Mouse (Mus musculus): Measurements from ENCODE around the gene Esrrg. TPM values are rescaled to one million over a fixed set of nuclear protein-coding genes. Genes with fewer than 3 reads are reported as not detected.

Esrrg gene
- polyA plus RNA-seq, 1 experiment from 2014 or later = 1.8 TPM

GRCm38 (mm10) chr1:187767355-187767754, 158.8 kb downstream of the Esrrg start:
- 84% methylated on average over 2 of the region's 2 CpGs for WGBS
- Histone ChIP-seq H3K4me3 (no peak overlapping the region), H3K4me1 (peaks cover 12% of the 10 kb centered on the region), H3K27me3 (ENCODE audit: poor library complexity, severe bottlenecking) (no peaks in the 10 kb centered on the region), H3K27ac (no peak overlapping the region), H3K36me3 (replicated peaks) (no peaks in the 10 kb centered on the region), H3K9me3 (no peaks in the 10 kb centered on the region)
- DNase-seq (ENCODE audit: extremely low spot score, low spot score) = no peak

- H3K4me3 ChIP-seq = no peak overlapping the region
- peaks cover 12% of the 10 kb centered on the region for H3K4me1 ChIP-seq
- DNase-seq (ENCODE audit: extremely low spot score, low spot score) = no peak
- 92% methylated on average over 3 of the region's 3 CpGs for WGBS
- H3K9me3 ChIP-seq = no peaks in the 10 kb centered on the region
- H3K27ac ChIP-seq = no peak overlapping the region
- no peaks in the 10 kb centered on the region for H3K27me3 ChIP-seq (ENCODE audit: poor library complexity, severe bottlenecking)
- H3K36me3 ChIP-seq (replicated peaks) = no peaks in the 10 kb centered on the region
Measured at GRCm38 (mm10) chr1:187770234-187770633, 161.6 kb downstream of the Esrrg start.

- Histone ChIP-seq H3K4me3 (no peak overlapping the region), H3K4me1 (peaks cover 12% of the 10 kb centered on the region), H3K27me3 (ENCODE audit: poor library complexity, severe bottlenecking) (no peaks in the 10 kb centered on the region), H3K9me3 (no peaks in the 10 kb centered on the region), H3K36me3 (replicated peaks) (no peaks in the 10 kb centered on the region), H3K27ac (no peak overlapping the region)
- WGBS = 62% methylated on average over 4 of the region's 4 CpGs
- no peak for DNase-seq (ENCODE audit: extremely low spot score, low spot score)
Measured at GRCm38 (mm10) chr1:187771067-187771466, 162.5 kb downstream of the Esrrg start.

GRCm38 (mm10) chr1:187779589-187780178, 171.1 kb downstream of the Esrrg start:
- no peak overlapping the region for H3K27ac ChIP-seq
- H3K36me3 ChIP-seq (replicated peaks) = no peaks in the 10 kb centered on the region
- H3K4me3 ChIP-seq = no peak overlapping the region
- H3K9me3 ChIP-seq = peaks cover 6% of the 10 kb centered on the region
- WGBS = 77% methylated on average over 10 of the region's 10 CpGs
- no peaks in the 10 kb centered on the region for H3K4me1 ChIP-seq
- H3K27me3 ChIP-seq (ENCODE audit: poor library complexity, severe bottlenecking) = no peaks in the 10 kb centered on the region
- DNase-seq (ENCODE audit: extremely low spot score, low spot score) = no peak

GRCm38 (mm10) chr1:187785226-187785625, 176.6 kb downstream of the Esrrg start:
- Histone ChIP-seq H3K9me3 (no peaks in the 10 kb centered on the region), H3K27me3 (ENCODE audit: poor library complexity, severe bottlenecking) (no peaks in the 10 kb centered on the region), H3K4me1 (peaks cover 20% of the 10 kb centered on the region), H3K36me3 (replicated peaks) (no peaks in the 10 kb centered on the region), H3K4me3 (no peak overlapping the region), H3K27ac (no peak overlapping the region)
- 88% methylated on average over 4 of the region's 4 CpGs for WGBS
- DNase-seq (ENCODE audit: extremely low spot score, low spot score) = no peak

- H3K4me3 ChIP-seq = no peak overlapping the region
- no peaks in the 10 kb centered on the region for H3K36me3 ChIP-seq (replicated peaks)
- 34% methylated on average over 7 of the region's 7 CpGs for WGBS
- no peak for DNase-seq (ENCODE audit: extremely low spot score, low spot score)
- H3K4me1 ChIP-seq = peaks cover 20% of the 10 kb centered on the region
- H3K9me3 ChIP-seq = no peaks in the 10 kb centered on the region
- H3K27me3 ChIP-seq (ENCODE audit: poor library complexity, severe bottlenecking) = no peaks in the 10 kb centered on the region
- no peak overlapping the region for H3K27ac ChIP-seq
Measured at GRCm38 (mm10) chr1:187787055-187788016, 178.7 kb downstream of the Esrrg start.

GRCm38 (mm10) chr1:187794240-187794930, 185.8 kb downstream of the Esrrg start:
- no peaks in the 10 kb centered on the region for H3K27me3 ChIP-seq (ENCODE audit: poor library complexity, severe bottlenecking)
- no peaks in the 10 kb centered on the region for H3K9me3 ChIP-seq

GRCm38 (mm10) chr1:187795551-187795950, 187.0 kb downstream of the Esrrg start:
- no peak overlapping the region for H3K4me3 ChIP-seq
- DNase-seq (ENCODE audit: extremely low spot score, low spot score) = no peak
- H3K9me3 ChIP-seq = no peaks in the 10 kb centered on the region
- H3K27me3 ChIP-seq (ENCODE audit: poor library complexity, severe bottlenecking) = no peaks in the 10 kb centered on the region
- WGBS = 92% methylated on average over 3 of the region's 3 CpGs
- no peaks in the 10 kb centered on the region for H3K36me3 ChIP-seq (replicated peaks)
- no peaks in the 10 kb centered on the region for H3K4me1 ChIP-seq
- no peak overlapping the region for H3K27ac ChIP-seq

More at GRCm38 (mm10) chr1:187794240-187794930, 185.8 kb downstream of the Esrrg start:
- peaks cover under 1% of the 10 kb centered on the region; the same call in 1 of the 2 replicates for H3K4me1 ChIP-seq
- 89% methylated on average over 5 of the region's 5 CpGs for WGBS
- no peaks in the 10 kb centered on the region for H3K36me3 ChIP-seq (replicated peaks)
- no peak overlapping the region for H3K27ac ChIP-seq
- H3K4me3 ChIP-seq = no peak overlapping the region
- DNase-seq (ENCODE audit: extremely low spot score, low spot score) = no peak

- WGBS = 92% methylated on average over 7 of the region's 7 CpGs
- Histone ChIP-seq H3K4me1 (peaks cover 15% of the 10 kb centered on the region), H3K27me3 (ENCODE audit: poor library complexity, severe bottlenecking) (peaks cover 9% of the 10 kb centered on the region; the same call in 1 of the 2 replicates)
Measured at GRCm38 (mm10) chr1:187799300-187799699, 190.7 kb downstream of the Esrrg start.

GRCm38 (mm10) chr1:187800761-187801160, 192.2 kb downstream of the Esrrg start:
- H3K9me3 ChIP-seq = no peaks in the 10 kb centered on the region
- H3K4me3 ChIP-seq = no peak overlapping the region
- no peak for DNase-seq (ENCODE audit: extremely low spot score, low spot score)
- H3K4me1 ChIP-seq = peaks cover 17% of the 10 kb centered on the region
- no peak overlapping the region for H3K27ac ChIP-seq
- 89% methylated on average over 10 of the region's 10 CpGs for WGBS
- H3K36me3 ChIP-seq (replicated peaks) = no peaks in the 10 kb centered on the region
- H3K27me3 ChIP-seq (ENCODE audit: poor library complexity, severe bottlenecking) = peaks cover 18% of the 10 kb centered on the region

More at GRCm38 (mm10) chr1:187799300-187799699, 190.7 kb downstream of the Esrrg start:
- Histone ChIP-seq H3K27ac (no peak overlapping the region), H3K9me3 (no peaks in the 10 kb centered on the region), H3K4me3 (no peak overlapping the region), H3K36me3 (replicated peaks) (no peaks in the 10 kb centered on the region)
- DNase-seq (ENCODE audit: extremely low spot score, low spot score) = no peak

- no peak overlapping the region for H3K4me3 ChIP-seq
- WGBS = 16% methylated on average over 5 of the region's 5 CpGs
- H3K27me3 ChIP-seq (ENCODE audit: poor library complexity, severe bottlenecking) = peaks cover 45% of the 10 kb centered on the region
- no peaks in the 10 kb centered on the region for H3K36me3 ChIP-seq (replicated peaks)
- H3K9me3 ChIP-seq = no peaks in the 10 kb centered on the region
- DNase-seq (ENCODE audit: extremely low spot score, low spot score) = no peak
- H3K4me1 ChIP-seq = peaks cover 38% of the 10 kb centered on the region
- H3K27ac ChIP-seq = no peak overlapping the region
Measured at GRCm38 (mm10) chr1:187803566-187803965, 195.0 kb downstream of the Esrrg start.

- no peaks in the 10 kb centered on the region for H3K36me3 ChIP-seq (replicated peaks)
- 3% methylated on average over 5 of the region's 5 CpGs for WGBS
- H3K27ac ChIP-seq = no peak overlapping the region
- H3K27me3 ChIP-seq (ENCODE audit: poor library complexity, severe bottlenecking) = peaks cover 49% of the 10 kb centered on the region
- DNase-seq (ENCODE audit: extremely low spot score, low spot score) = no peak
- peaks cover 42% of the 10 kb centered on the region for H3K4me1 ChIP-seq
- no peak overlapping the region for H3K4me3 ChIP-seq
- H3K9me3 ChIP-seq = no peaks in the 10 kb centered on the region
Measured at GRCm38 (mm10) chr1:187803997-187804396, 195.4 kb downstream of the Esrrg start.

All from forebrain, embryonic 10.5 days (tissue).